ENCODE assay signal across 7 mouse cellular contexts in the genomic region with DNA sequence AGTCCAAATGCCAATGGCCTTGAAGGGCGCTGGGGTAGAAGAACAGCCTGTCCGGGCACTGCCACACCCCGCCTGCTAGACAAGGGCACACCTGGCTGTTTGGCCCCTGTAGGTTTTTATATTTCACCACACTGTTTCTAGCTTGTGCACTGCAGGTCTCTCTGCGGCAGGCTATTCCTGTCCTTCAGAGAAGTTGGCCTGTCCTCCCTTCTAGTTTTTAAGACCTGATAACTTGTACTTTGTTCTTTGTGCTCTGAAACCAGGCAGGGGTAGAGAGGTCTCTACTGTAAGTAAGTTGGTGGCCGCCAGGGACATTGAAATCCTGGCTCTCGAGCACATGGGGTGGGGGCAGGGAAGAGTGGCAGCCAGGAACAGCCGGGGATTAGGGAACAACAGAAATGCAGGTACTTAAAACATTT. TPM values are rescaled to one million over a fixed set of nuclear protein-coding genes. Genes with fewer than 3 reads are reported as not detected.
DNase-seq lines count a peak whose midpoint lies in the region; ATAC-seq lines count a peak whose summit lies in the region.

No protein-coding gene starts in this region.

- no peaks in the 10 kb centered on the region for H3K27me3 ChIP-seq in forebrain, embryonic 16.5 days (replicated peaks; ENCODE audit: control insufficient read depth, insufficient read depth, low read length)
- H3K27me3 ChIP-seq in megakaryocyte, embryonic 14.5 days (replicated peaks), result no peaks in the 10 kb centered on the region

- H3K9ac ChIP-seq in forebrain, embryonic 16.5 days (replicated peaks; ENCODE audit: low read depth, low read length), result peak overlapping the region; percentile 32; the same call in 1 of the 2 replicates

- ATAC-seq in forebrain, embryonic 16.5 days, result peak; percentile 77

- WGBS in forebrain, embryonic 16.5 days, result 19% methylated on average over 7 of the region's 7 CpGs

- H3K9me3 ChIP-seq in forebrain, embryonic 16.5 days (ENCODE audit: control insufficient read depth, low read length), result no peaks in the 10 kb centered on the region
- H3K9me3 ChIP-seq in megakaryocyte, embryonic 14.5 days, result no peaks in the 10 kb centered on the region

- H3K4me2 ChIP-seq in forebrain, embryonic 16.5 days (ENCODE audit: low read length), result peak overlapping the region; percentile 58

- H3K36me3 ChIP-seq in forebrain, embryonic 16.5 days (ENCODE audit: control insufficient read depth, insufficient read depth), result no peaks in the 10 kb centered on the region
- H3K36me3 ChIP-seq in megakaryocyte, embryonic 14.5 days (replicated peaks; ENCODE audit: low read length), result no peaks in the 10 kb centered on the region

- peak overlapping the region; percentile 72 for H3K27ac ChIP-seq in forebrain, embryonic 16.5 days (ENCODE audit: low read length)

- peak overlapping the region; percentile 38 for H3K4me3 ChIP-seq in forebrain, embryonic 16.5 days (replicated peaks; ENCODE audit: low read length)
- peak overlapping the region; percentile 88 for H3K4me3 ChIP-seq in megakaryocyte, embryonic 14.5 days (replicated peaks)

- H3K4me1 ChIP-seq in forebrain, embryonic 16.5 days (replicated peaks; ENCODE audit: control insufficient read depth, insufficient read depth, low read length), result peaks cover 17% of the 10 kb centered on the region
- peaks cover 35% of the 10 kb centered on the region for H3K4me1 ChIP-seq in megakaryocyte, embryonic 14.5 days

- DNase-seq in ES-CJ7 (ENCODE audit: low read depth, low spot score) (peak; percentile 79), MEL-GATA-1-ER (ENCODE audit: extremely low read depth, low read depth) (peak; percentile 38)
- DNase-seq in kidney, adult 9 months, result peak; percentile 64
- DNase-seq in left cerebral cortex, adult 8-10 months (ENCODE audit: low spot score in 2 of 2), result no peak
- no peak for DNase-seq in layer of hippocampus, adult 8-10 months (ENCODE audit: low spot score in 2 of 2)

RNA-seq across cellular contexts. Expression of gene Zfp217, which starts 44.8 kb away (rescaled TPM):
- polyA plus RNA-seq in forebrain, embryonic 16.5 days (2015; fragmentation: Nextera tagmentation; extraction: Ambion mirVana), result 1.4 and 1.5 TPM in 2 replicates
- polyA plus RNA-seq in megakaryocyte, embryonic 14.5 days (2012; ENCODE audit: insufficient read depth, low replicate concordance), result 1.8 and 3.0 TPM in 2 replicates
- total RNA-seq in left cerebral cortex, adult 8-10 months (2022), result 1 to 10 TPM; 2.5 to 4.4 (median 3.3) TPM
- 1 to 10 TPM; 3.2 to 5.3 (median 4.5) TPM for total RNA-seq in layer of hippocampus, adult 8-10 months (2022)

Comparison
In these comparisons a context has a peak if more than half of its experiments do, and no peak if none do; other contexts are left out.
1. DNase-seq: peak in ES-CJ7 (single experiment), MEL-GATA-1-ER (single experiment) and kidney, adult 9 months (single experiment); none in left cerebral cortex, adult 8-10 months (0 of 2) and layer of hippocampus, adult 8-10 months (0 of 2).